28 mouse cellular contexts compared by ENCODE assay signal in genomic region chr7:30518325-30518724, GRCm38 (mm10). TPM values are rescaled to one million over a fixed set of nuclear protein-coding genes. Genes with fewer than 3 reads are reported as not detected.
A peak's percentile ranks its signal among the peaks of the same experiment; 100 is the strongest.
DNase-seq lines count a peak whose midpoint lies in the region; ATAC-seq and TF ChIP-seq lines count a peak whose summit lies in the region.
"Had no signal": no experiment of that assay in that cellular context is flagged by ENCODE, and none has a peak within 500 bp of the region (broad histone marks: within the 10 kb centered on the region; RNA-seq: fewer than 3 reads in every experiment).

No protein-coding gene starts in this region.

- H3K36me3 ChIP-seq in liver, adult 2 months (ENCODE audit: control insufficient read depth, insufficient read depth, low read length): no peaks in the 10 kb centered on the region
- peaks cover under 1% of the 10 kb centered on the region; the same call in 1 of the 2 replicates for H3K36me3 ChIP-seq in thymus, adult 2 months (ENCODE audit: control insufficient read depth, insufficient read depth, low read length)
- H3K36me3 ChIP-seq: intestine, embryonic 15.5 days had no signal

- peak; percentile 19 for DNase-seq in CD4-positive, CD25-positive, alpha-beta regulatory T cell, adult 2 months (ENCODE audit: low read depth, low spot score)
- DNase-seq in liver, adult 2 months (ENCODE audit: extremely low read depth, low read depth, low spot score): no peak
- DNase-seq in liver: no peak
- peak; percentile 44 for DNase-seq in thymus, postnatal 4 days
- DNase-seq in thymus, adult 2 months: no peak
- DNase-seq in gastrocnemius, adult 18-20 months (ENCODE audit: low spot score): no peak
- DNase-seq: cerebellum, adult 18-20 months; cerebellum, postnatal 25 days; embryo, embryonic 11 days; forebrain, postnatal 0 days; gastrocnemius, postnatal 25 days; heart, adult 2 months; kidney, adult 9 months; kidney, postnatal 25 days; lung, adult 18-20 months had no signal

- H3K4me1 ChIP-seq in liver, adult 2 months (ENCODE audit: control insufficient read depth, insufficient read depth, low read length): no peaks in the 10 kb centered on the region
- no peaks in the 10 kb centered on the region for H3K4me1 ChIP-seq in thymus, adult 2 months (replicated peaks; ENCODE audit: control insufficient read depth, insufficient read depth, low read length)
- H3K4me1 ChIP-seq: embryonic facial prominence, embryonic 15.5 days; heart, embryonic 13.5 days; hindbrain, embryonic 15.5 days; intestine, embryonic 15.5 days; limb, embryonic 13.5 days; neural tube, embryonic 15.5 days had no signal

- H3K27ac ChIP-seq in liver, adult 2 months (replicated peaks; ENCODE audit: insufficient read depth, low read depth, low read length): no peak overlapping the region
- H3K27ac ChIP-seq in thymus, adult 2 months (ENCODE audit: control insufficient read depth, insufficient read depth, low read length): no peak overlapping the region
- H3K27ac ChIP-seq: embryonic facial prominence, embryonic 15.5 days; heart, adult 2 months; heart, embryonic 13.5 days; hindbrain, embryonic 15.5 days; intestine, embryonic 15.5 days; limb, embryonic 13.5 days; midbrain, embryonic 12.5 days; neural tube, embryonic 15.5 days had no signal

- no peaks in the 10 kb centered on the region for H3K27me3 ChIP-seq in liver, adult 2 months (ENCODE audit: control insufficient read depth, insufficient read depth, low read length)
- H3K27me3 ChIP-seq in thymus, adult 2 months (ENCODE audit: control insufficient read depth, insufficient read depth, low read length): no peaks in the 10 kb centered on the region
- H3K27me3 ChIP-seq: embryonic facial prominence, embryonic 15.5 days; hindbrain, embryonic 15.5 days; intestine, embryonic 15.5 days; neural tube, embryonic 15.5 days had no signal

- H3K9ac ChIP-seq in liver, adult 2 months (ENCODE audit: low read depth, low read length): no peak overlapping the region
- H3K9ac ChIP-seq: embryonic facial prominence, embryonic 15.5 days; forebrain, postnatal 0 days; heart, embryonic 13.5 days; hindbrain, embryonic 15.5 days; intestine, embryonic 15.5 days; limb, embryonic 13.5 days; midbrain, embryonic 12.5 days; neural tube, embryonic 15.5 days had no signal

- peak; percentile 38; the same call in 1 of the 2 replicates for TF ChIP-seq CTCF in liver, adult 2 months (IDR thresholded peaks at IDR 0.05; ENCODE audit: low read depth, low read length)
- TF ChIP-seq CTCF in thymus, adult 2 months (IDR thresholded peaks at IDR 0.05; ENCODE audit: borderline replicate concordance, control insufficient read depth, extremely low read depth, insufficient read depth, low read length, poor library complexity): no peak

- TF ChIP-seq POLR2A in liver, adult 2 months (IDR thresholded peaks at IDR 0.05; ENCODE audit: extremely low read depth, insufficient read depth, low read length): no peak
- TF ChIP-seq POLR2A in thymus, adult 2 months (IDR thresholded peaks at IDR 0.05; ENCODE audit: control insufficient read depth, extremely low read depth, insufficient read depth, low read length, poor library complexity): no peak

- H3K79me2 ChIP-seq in liver, adult 2 months (ENCODE audit: control insufficient read depth, insufficient read depth, low read length): no peaks in the 10 kb centered on the region

- no peak overlapping the region for H3K4me3 ChIP-seq in liver, adult 2 months (ENCODE audit: insufficient read depth, low read depth, low read length)
- H3K4me3 ChIP-seq in thymus, adult 2 months (ENCODE audit: control insufficient read depth, insufficient read depth, low read length): no peak overlapping the region
- H3K4me3 ChIP-seq: embryonic facial prominence, embryonic 15.5 days; heart, adult 2 months; heart, embryonic 13.5 days; hindbrain, embryonic 15.5 days; intestine, embryonic 15.5 days; limb, embryonic 13.5 days; midbrain, embryonic 12.5 days; neural tube, embryonic 15.5 days had no signal

- no peak for ATAC-seq in CD4-positive, CD25-positive, alpha-beta regulatory T cell, adult 4 months
- ATAC-seq in activated CD4-positive, CD25-positive, alpha-beta regulatory T cell, adult 4 months: no peak
- ATAC-seq: forebrain, postnatal 0 days; intestine, embryonic 15.5 days had no signal

- 53% methylated on average over 8 of the region's 8 CpGs for WGBS in liver, adult 2 months
- WGBS in thymus, adult 2 months: 60% methylated on average over 8 of the region's 8 CpGs

RNA-seq across cellular contexts. Expression of gene Arhgap33, which starts 16.5 kb away (rescaled TPM):
- under 1 TPM; 0.46 to 0.67 TPM for polyA plus RNA-seq in CD4-positive, CD25-positive, alpha-beta regulatory T cell, adult 4 months (2017; shearing (Covaris generic))
- 0.07 and 0.37 TPM in 2 replicates for total RNA-seq in liver, adult 2 months (2014; rRNA removed)
- 0.72 and 1.2 TPM in 2 replicates for polyA plus RNA-seq in liver, adult 2 months (2012; rRNA removed)
- polyA plus RNA-seq in thymus, adult 2 months (2012; rRNA removed): 156 and 176 TPM in 2 replicates
- polyA plus RNA-seq in activated CD4-positive, CD25-positive, alpha-beta regulatory T cell, adult 4 months (2017; shearing (Covaris generic)): 1 to 10 TPM; 1.0 to 1.1 TPM
- under 1 TPM; 0.27 to 0.47 TPM for total RNA-seq in gastrocnemius, adult 18-20 months (2021)

RNA-seq across cellular contexts. Expression of gene Prodh2, which starts 24.9 kb away (rescaled TPM):
- not detected for polyA plus RNA-seq in CD4-positive, CD25-positive, alpha-beta regulatory T cell, adult 4 months (2017; shearing (Covaris generic))
- total RNA-seq in liver, adult 2 months (2014; rRNA removed): 220 and 232 TPM in 2 replicates
- 416 and 432 TPM in 2 replicates for polyA plus RNA-seq in liver, adult 2 months (2012; rRNA removed)
- polyA plus RNA-seq in thymus, adult 2 months (2012; rRNA removed): 0.13 and 0.62 TPM in 2 replicates
- not detected for polyA plus RNA-seq in activated CD4-positive, CD25-positive, alpha-beta regulatory T cell, adult 4 months (2017; shearing (Covaris generic))
- not detected for total RNA-seq in gastrocnemius, adult 18-20 months (2021)
- total RNA-seq: forebrain, postnatal 0 days; gastrocnemius, postnatal 25 days; heart, adult 2 months; heart, postnatal 25 days; left cerebral cortex, adult 18-20 months; left cerebral cortex, postnatal 25 days; megakaryocyte, adult 5-6 weeks had no signal
- polyA plus RNA-seq: embryonic facial prominence, embryonic 15.5 days; forebrain, postnatal 0 days; heart, adult 2 months; limb, embryonic 13.5 days; midbrain, embryonic 12.5 days; neural tube, embryonic 15.5 days had no signal

RNA-seq across cellular contexts. Expression of gene Hspb6, which starts 33.7 kb away (rescaled TPM):
- polyA plus RNA-seq in CD4-positive, CD25-positive, alpha-beta regulatory T cell, adult 4 months (2017; shearing (Covaris generic)): 1 to 10 TPM; 1.0 to 3.1 TPM
- total RNA-seq in liver, adult 2 months (2014; rRNA removed): 2.2 and 2.5 TPM in 2 replicates
- 22.5 and 29.2 TPM in 2 replicates for polyA plus RNA-seq in liver, adult 2 months (2012; rRNA removed)
- 30.0 and 89.6 TPM in 2 replicates for polyA plus RNA-seq in thymus, adult 2 months (2012; rRNA removed)
- polyA plus RNA-seq in activated CD4-positive, CD25-positive, alpha-beta regulatory T cell, adult 4 months (2017; shearing (Covaris generic)): 1 to 10 TPM; 1.8 to 2.5 TPM
- total RNA-seq in gastrocnemius, adult 18-20 months (2021): 1,000 to 10,000 TPM; 1,641 to 2,096 TPM

RNA-seq across cellular contexts. Expression of gene Proser3, which starts 33.8 kb away (rescaled TPM):
- 1 to 10 TPM; 5.2 to 6.2 TPM for polyA plus RNA-seq in CD4-positive, CD25-positive, alpha-beta regulatory T cell, adult 4 months (2017; shearing (Covaris generic))
- 1.6 and 2.3 TPM in 2 replicates for total RNA-seq in liver, adult 2 months (2014; rRNA removed)
- 3.2 and 4.5 TPM in 2 replicates for polyA plus RNA-seq in liver, adult 2 months (2012; rRNA removed)
- 36.1 and 36.3 TPM in 2 replicates for polyA plus RNA-seq in thymus, adult 2 months (2012; rRNA removed)
- 1 to 10 TPM; 2.5 to 4.8 TPM for polyA plus RNA-seq in activated CD4-positive, CD25-positive, alpha-beta regulatory T cell, adult 4 months (2017; shearing (Covaris generic))
- 1 to 10 TPM; 5.1 to 8.0 TPM for total RNA-seq in gastrocnemius, adult 18-20 months (2021)

RNA-seq across cellular contexts. Expression of gene Lin37, which starts 41.3 kb away (rescaled TPM):
- 100 to 1,000 TPM; 101 to 104 TPM for polyA plus RNA-seq in CD4-positive, CD25-positive, alpha-beta regulatory T cell, adult 4 months (2017; shearing (Covaris generic))
- 2.7 and 4.0 TPM in 2 replicates for total RNA-seq in liver, adult 2 months (2014; rRNA removed)
- 18.8 and 22.4 TPM in 2 replicates for polyA plus RNA-seq in liver, adult 2 months (2012; rRNA removed)
- polyA plus RNA-seq in thymus, adult 2 months (2012; rRNA removed): 73.0 and 78.6 TPM in 2 replicates
- polyA plus RNA-seq in activated CD4-positive, CD25-positive, alpha-beta regulatory T cell, adult 4 months (2017; shearing (Covaris generic)): 100 to 1,000 TPM in 1 of 2 experiments, 10 to 100 TPM in 1; 93.6 to 106 TPM
- 1 to 10 TPM; 8.7 to 9.0 TPM for total RNA-seq in gastrocnemius, adult 18-20 months (2021)

Comparison
In these comparisons a context has a peak if more than half of its experiments do, and no peak if none do; other contexts are left out.
1. DNase-seq: peak in CD4-positive, CD25-positive, alpha-beta regulatory T cell, adult 2 months (single experiment) and thymus, postnatal 4 days (single experiment); none in liver, adult 2 months (single experiment), liver (single experiment), thymus, adult 2 months (single experiment) and gastrocnemius, adult 18-20 months (single experiment).
2. RNA of gene Arhgap33, which starts 16.5 kb away (polyA plus RNA-seq): 156 to 176 TPM in thymus, adult 2 months; 0.72 to 1.2 TPM in liver, adult 2 months, 1.0 to 1.1 TPM in activated CD4-positive, CD25-positive, alpha-beta regulatory T cell, adult 4 months and 0.46 to 0.67 TPM in CD4-positive, CD25-positive, alpha-beta regulatory T cell, adult 4 months; every median in the first group is over 10 times any median in the second.
3. RNA of gene Prodh2, which starts 24.9 kb away (polyA plus RNA-seq): 416 to 432 TPM in liver, adult 2 months; 0.13 to 0.62 TPM in thymus, adult 2 months, not detected in CD4-positive, CD25-positive, alpha-beta regulatory T cell, adult 4 months and not detected in activated CD4-positive, CD25-positive, alpha-beta regulatory T cell, adult 4 months; every median in the first group is over 100 times any median in the second.